Mouse (Mus musculus) intestine, postnatal 0 days (tissue): ENCODE measurements around the gene Dtx3. TPM values are rescaled to one million over a fixed set of nuclear protein-coding genes. Genes with fewer than 3 reads are reported as not detected.
A peak's percentile ranks its signal among the peaks of the same experiment; 100 is the strongest.

Experiments
- ATAC-seq: fragments of 200-750 bp; cut with Nextera tagmentation; 2 replicates; pipeline ENCODE4 v1.8.0; 2017; ENCODE audit warnings: mild to moderate bottlenecking, moderate TSS enrichment, moderate library complexity
- H3K27ac ChIP-seq: fragments of 300-500 bp; sonication (generic); 2 replicates; pipeline ENCODE4 v1.5.1; 2014; ENCODE audit warnings: mild to moderate bottlenecking, low read depth, low read length, moderate library complexity
- H3K27me3 ChIP-seq: fragments of 300-500 bp; sonication (generic); replicated peaks from 2 replicates; pipeline ENCODE4 v1.6.1; 2014; ENCODE audit warnings: low read length, mixed read lengths; ENCODE audit not compliant: control insufficient read depth, insufficient read depth
- H3K36me3 ChIP-seq: fragments of 300-500 bp; sonication (generic); 2 replicates; pipeline ENCODE4 v1.6.1; 2014; ENCODE audit warnings: mild to moderate bottlenecking, moderate library complexity; ENCODE audit not compliant: control insufficient read depth, insufficient read depth
- H3K4me1 ChIP-seq: fragments of 300-500 bp; sonication (generic); replicated peaks from 2 replicates; pipeline ENCODE4 v1.6.1; 2014; ENCODE audit warnings: antibody characterized with exemption, low read length, mixed read lengths; ENCODE audit not compliant: control insufficient read depth, insufficient read depth
- H3K4me2 ChIP-seq: fragments of 300-500 bp; sonication (generic); replicated peaks from 2 replicates; pipeline ENCODE4 v1.6.1; 2014; ENCODE audit warnings: low read depth, mild to moderate bottlenecking, moderate library complexity
- H3K4me3 ChIP-seq: fragments of 300-500 bp; sonication (generic); 2 replicates; pipeline ENCODE4 v1.5.1; 2014; ENCODE audit warnings: low read depth, low read length
- H3K9ac ChIP-seq: fragments of 300-500 bp; sonication (generic); 2 replicates; pipeline ENCODE4 v1.6.1; 2014; ENCODE audit warnings: mild to moderate bottlenecking, low read depth, low read length
- H3K9me3 ChIP-seq: fragments of 300-500 bp; sonication (generic); 2 replicates; pipeline ENCODE4 v1.6.1; 2016; ENCODE audit warnings: mixed run types; ENCODE audit not compliant: control insufficient read depth
- CTCF ChIP-seq: sonication (generic); IDR thresholded peaks from 2 replicates; pipeline ENCODE4 v1.5.1; 2016; ENCODE audit warnings: low read depth, mild to moderate bottlenecking, control low read depth, antibody characterized with exemption, moderate library complexity
- WGBS: fragments of 180-500 bp; shearing (Covaris S2); extraction: QIAGEN DNeasy Blood & Tissue Kit; methylation state at CpG from one replicate; pipeline ENCODE4 v1.1.7; 2014; 5-methylcytosine and 5-hydroxymethylcytosine counted together
- polyA plus RNA-seq: library from polyadenylated mRNA; unstranded; fragments of >200 nt; fragmentation: Nextera tagmentation; extraction: Ambion mirVana; gene quantifications from 2 replicates; pipeline ENCODE4 v1.2.1, GENCODE M21; 2015

Dtx3 gene
- polyA plus RNA-seq, 1 experiment from 2014 or later, result 22.2 TPM

- 0 out of 2 replicates have a peak, but pooled peaks have one; percentile 4 for ATAC-seq
- Histone ChIP-seq H3K27me3 (peaks cover 22% of the 10 kb centered on the region), H3K4me2 (peak within 1 kb of the TSS; percentile 81), H3K36me3 (peaks cover 8% of the 10 kb centered on the region; the same call in 1 of the 2 replicates), H3K4me3 (peak within 1 kb of the TSS; percentile 57), H3K4me1 (0 out of 2 replicates have a peak, but pooled peaks cover 2% of the 10 kb centered on the region), H3K9ac (peak within 1 kb of the TSS; percentile 55), H3K27ac (peak within 1 kb of the TSS; percentile 37), H3K9me3 (no peaks in the 10 kb centered on the region)
- no peak for TF ChIP-seq CTCF
- WGBS, result 14% methylated on average over 35 of the region's 35 CpGs
Observed at GRCm38 (mm10) chr10:127189651-127190381, 5.7 kb downstream of the Dtx3 start, which contains the start of gene Arhgef25. Arhgef25 (minus strand) TSS chr10:127190083.

- Histone ChIP-seq H3K27me3 (peaks cover 25% of the 10 kb centered on the region), H3K4me2 (peak overlapping the region; percentile 81)
- no peak; the same call in 1 of the 2 replicates for ATAC-seq
Observed at GRCm38 (mm10) chr10:127189116-127189650, 6.3 kb downstream of the Dtx3 start.

GRCm38 (mm10) chr10:127188465-127189115 lies 6.9 kb downstream of the Dtx3 start:
- H3K9ac ChIP-seq, result peak overlapping the region; percentile 55
- H3K4me1 ChIP-seq, result no peaks in the 10 kb centered on the region
- under 1% methylated on average over 39 of the region's 46 CpGs for WGBS
- H3K4me2 ChIP-seq, result peak overlapping the region; percentile 81
- H3K36me3 ChIP-seq, result peaks cover 14% of the 10 kb centered on the region; the same call in 1 of the 2 replicates
- peak overlapping the region; percentile 36 for H3K27ac ChIP-seq
- no peaks in the 10 kb centered on the region for H3K9me3 ChIP-seq
- ATAC-seq, result peak; percentile 47
- no peak for TF ChIP-seq CTCF
- peaks cover 29% of the 10 kb centered on the region for H3K27me3 ChIP-seq
- peak overlapping the region; percentile 57 for H3K4me3 ChIP-seq

More at GRCm38 (mm10) chr10:127189116-127189650, 6.3 kb downstream of the Dtx3 start:
- peak overlapping the region; percentile 36 for H3K27ac ChIP-seq
- H3K9ac ChIP-seq, result peak overlapping the region; percentile 55
- peaks cover 14% of the 10 kb centered on the region; the same call in 1 of the 2 replicates for H3K36me3 ChIP-seq
- no peak for TF ChIP-seq CTCF
- H3K4me1 ChIP-seq, result no peaks in the 10 kb centered on the region
- peak overlapping the region; percentile 57 for H3K4me3 ChIP-seq
- WGBS, result under 1% methylated on average over 26 of the region's 26 CpGs
- H3K9me3 ChIP-seq, result no peaks in the 10 kb centered on the region

- peak overlapping the region; percentile 55 for H3K9ac ChIP-seq
- peak overlapping the region; percentile 81 for H3K4me2 ChIP-seq
- no peaks in the 10 kb centered on the region for H3K4me1 ChIP-seq
- TF ChIP-seq CTCF, result no peak
- H3K36me3 ChIP-seq, result peaks cover 12% of the 10 kb centered on the region; the same call in 1 of the 2 replicates
- no peaks in the 10 kb centered on the region for H3K9me3 ChIP-seq
- no peak for ATAC-seq
- no peak overlapping the region for H3K27ac ChIP-seq
- 4% methylated on average over 17 of the region's 21 CpGs for WGBS
- H3K4me3 ChIP-seq, result peak overlapping the region; percentile 57
- H3K27me3 ChIP-seq, result peaks cover 32% of the 10 kb centered on the region
Observed at GRCm38 (mm10) chr10:127188079-127188453, 7.5 kb downstream of the Dtx3 start.

- no peak for TF ChIP-seq CTCF
- peak overlapping the region; percentile 57; the same call in 1 of the 2 replicates for H3K4me3 ChIP-seq
- H3K4me1 ChIP-seq, result no peaks in the 10 kb centered on the region
- H3K36me3 ChIP-seq, result peaks cover 6% of the 10 kb centered on the region; the same call in 1 of the 2 replicates
- no peak for ATAC-seq
- 59% methylated on average over 10 of the region's 10 CpGs for WGBS
- H3K9me3 ChIP-seq, result no peaks in the 10 kb centered on the region
- H3K9ac ChIP-seq, result no peak overlapping the region
- peak overlapping the region; percentile 81 for H3K4me2 ChIP-seq
- peaks cover 35% of the 10 kb centered on the region for H3K27me3 ChIP-seq
- H3K27ac ChIP-seq, result no peak overlapping the region
Observed at GRCm38 (mm10) chr10:127187371-127188078, 8.0 kb downstream of the Dtx3 start.

GRCm38 (mm10) chr10:127186451-127186850 lies 9.1 kb downstream of the Dtx3 start:
- ATAC-seq, result no peak
- WGBS, result 86% methylated on average over 1 of the region's 1 CpGs
- no peak overlapping the region for H3K9ac ChIP-seq
- no peaks in the 10 kb centered on the region for H3K4me1 ChIP-seq
- H3K4me3 ChIP-seq, result no peak overlapping the region
- peak; percentile 59 for TF ChIP-seq CTCF
- H3K27me3 ChIP-seq, result peaks cover 41% of the 10 kb centered on the region
- H3K4me2 ChIP-seq, result no peak overlapping the region
- no peaks in the 10 kb centered on the region for H3K9me3 ChIP-seq
- peaks cover 5% of the 10 kb centered on the region; the same call in 1 of the 2 replicates for H3K36me3 ChIP-seq
- H3K27ac ChIP-seq, result no peak overlapping the region
